Mouse (Mus musculus) cortical plate, adult 2 months (tissue): ENCODE measurements at regions not wholly inside any gene's neighbourhood (a gene's known extent, or its start where the extent isn't known, plus 50 kb on each side); places are given as distances from the start of the nearest gene placed in this dataset.

ENCODE experiments used
- CTCF ChIP-seq: fragments of 200-500 bp; IDR thresholded peaks from 2 replicates; pipeline ENCODE4 v1.5.1; 2011; ENCODE audit warnings: mild to moderate bottlenecking, control low read depth, low read length; ENCODE audit not compliant: insufficient read depth; ENCODE audit errors: extremely low read depth
- POLR2A ChIP-seq: fragments of 200-500 bp; IDR thresholded peaks from 2 replicates; pipeline ENCODE4 v1.6.1; 2011; ENCODE audit warnings: mild to moderate bottlenecking, low read length, control low read depth; ENCODE audit not compliant: insufficient read depth; ENCODE audit errors: extremely low read depth

GRCm38 (mm10) chr2:107968526-107968925 is 678.1 kb downstream of the Kcna4 start:
- TF ChIP-seq CTCF (0 out of 2 replicates have a peak, but pooled peaks have one; percentile 37), POLR2A (no peak)
